Mouse (Mus musculus) spleen, adult 2 months (tissue): ENCODE results near the gene Pifo.

Experiments
- CTCF ChIP-seq: fragments of 200-500 bp; IDR thresholded peaks from 2 replicates; pipeline ENCODE4 v1.5.1; 2011; ENCODE audit warnings: mild to moderate bottlenecking, inconsistent platforms; ENCODE audit not compliant: insufficient read depth, insufficient read length, insufficient replicate concordance; ENCODE audit errors: extremely low read depth
- POLR2A ChIP-seq: fragments of 200-500 bp; IDR thresholded peaks from 2 replicates; pipeline ENCODE4 v1.6.1; 2011; ENCODE audit warnings: low read depth, low read length, inconsistent platforms

GRCm38 (mm10) chr3:105974174-105974573, 40.3 kb downstream of the Pifo start:
- no peak for TF ChIP-seq CTCF
- TF ChIP-seq POLR2A, result no peak
